Mouse (Mus musculus) left cerebral cortex, adult 9 months (tissue): ENCODE data around the gene Ago3.

ENCODE experiments used
- DNase-seq, 2 experiments: peaks; one replicate each; pipeline ENCODE4 v3.0.0; 2022; ENCODE audit warnings: low spot score in 2 of 2

Ago3 gene

GRCm38 (mm10) chr4:126429347-126430079 lies at the start of gene Ago3:
Gene Ago3, minus strand, starts transcription at chr4:126429556.
- DNase-seq = peak; percentile 82 to 93

GRCm38 (mm10) chr4:126473031-126473430 lies 43.7 kb upstream of the Ago3 start:
- DNase-seq = no peak

DNA sequence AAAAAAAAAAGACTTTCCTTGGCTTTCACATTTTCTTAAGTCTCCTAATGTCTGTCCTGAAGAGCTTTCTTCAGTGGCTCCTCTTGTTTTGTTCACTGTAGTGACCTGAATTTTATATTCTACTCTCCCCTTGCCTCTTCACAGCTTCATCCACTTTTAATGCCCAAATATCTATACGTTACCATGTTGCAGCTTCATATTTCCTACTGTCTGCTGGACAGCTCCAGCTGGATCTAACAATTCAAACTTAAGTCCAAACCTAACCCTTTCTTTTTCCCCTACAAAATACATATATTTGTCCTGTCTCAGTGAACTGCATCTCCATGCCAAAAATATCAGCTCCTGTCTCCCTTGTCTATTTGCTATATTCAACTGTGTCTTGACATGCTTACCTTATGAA lies 40.0 kb upstream of the Ago3 start:
- no peak for DNase-seq

GRCm38 (mm10) chr4:126468925-126469324 lies 39.6 kb upstream of the Ago3 start:
- no peak for DNase-seq

DNA sequence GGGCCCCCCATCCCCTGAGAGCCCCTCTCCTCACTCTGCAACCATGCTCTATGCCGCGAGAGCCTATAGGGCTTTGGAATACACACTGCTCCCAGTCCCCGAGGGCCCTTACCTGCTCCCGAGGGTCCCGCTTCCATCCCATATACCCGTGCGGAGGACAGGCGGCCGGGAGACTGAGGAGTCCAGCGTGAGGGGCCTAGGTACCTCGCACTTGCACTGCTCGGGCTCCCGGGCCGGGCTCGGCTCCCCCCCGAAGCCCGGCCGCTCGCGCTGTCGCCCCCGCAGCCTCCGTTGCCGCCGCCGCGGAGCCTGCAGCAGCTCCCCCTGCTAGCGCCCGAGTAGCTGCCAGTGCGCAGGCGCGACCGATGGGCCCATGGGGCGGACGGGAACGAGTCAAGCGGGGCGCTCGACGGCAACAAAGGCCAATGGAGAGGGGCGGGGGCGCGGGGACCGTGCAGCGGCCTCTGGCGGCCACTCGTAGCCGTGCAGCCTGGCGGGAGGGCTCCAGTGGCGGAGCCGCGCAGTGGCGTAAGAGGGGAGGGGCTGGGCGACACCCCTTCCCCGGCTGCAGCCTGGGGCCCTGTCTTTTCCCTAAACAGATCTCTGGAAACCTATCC lies 39.0 kb upstream of the Ago3 start, which contains the start of gene Ago1:
Gene Ago1, minus strand, starts transcription at position 299 of the 617 bp plus-strand sequence.
- DNase-seq = peak; percentile 85 to 95

DNA sequence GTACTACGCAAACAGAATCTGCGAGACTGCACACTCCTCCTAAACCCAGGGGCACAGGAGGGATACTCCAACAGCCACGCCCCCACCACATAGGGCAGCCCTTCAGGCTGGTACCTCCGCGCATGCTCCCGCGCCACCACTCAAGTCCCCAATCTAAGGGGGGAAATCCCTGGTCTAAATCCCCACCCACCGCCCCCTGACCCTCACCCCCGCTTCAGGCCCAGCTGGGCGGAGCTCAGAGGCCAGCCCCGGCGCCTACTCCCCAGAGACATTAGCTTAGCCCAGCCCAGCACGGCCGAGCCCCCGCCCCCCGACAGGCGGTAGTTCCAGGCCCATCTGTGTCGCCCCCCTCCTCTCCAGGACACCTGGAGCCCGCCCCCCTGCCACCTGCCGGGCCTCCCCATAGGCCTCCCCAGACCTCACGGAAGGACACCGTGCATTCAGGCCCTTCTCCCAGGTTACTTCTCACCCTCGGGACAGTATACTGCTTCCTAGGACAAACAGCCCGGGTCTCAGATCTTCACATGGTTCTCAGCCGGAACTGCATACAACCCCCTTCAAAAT lies 38.4 kb upstream of the Ago3 start:
- DNase-seq = peak in 1 of 2 experiments; percentile 49

DNA sequence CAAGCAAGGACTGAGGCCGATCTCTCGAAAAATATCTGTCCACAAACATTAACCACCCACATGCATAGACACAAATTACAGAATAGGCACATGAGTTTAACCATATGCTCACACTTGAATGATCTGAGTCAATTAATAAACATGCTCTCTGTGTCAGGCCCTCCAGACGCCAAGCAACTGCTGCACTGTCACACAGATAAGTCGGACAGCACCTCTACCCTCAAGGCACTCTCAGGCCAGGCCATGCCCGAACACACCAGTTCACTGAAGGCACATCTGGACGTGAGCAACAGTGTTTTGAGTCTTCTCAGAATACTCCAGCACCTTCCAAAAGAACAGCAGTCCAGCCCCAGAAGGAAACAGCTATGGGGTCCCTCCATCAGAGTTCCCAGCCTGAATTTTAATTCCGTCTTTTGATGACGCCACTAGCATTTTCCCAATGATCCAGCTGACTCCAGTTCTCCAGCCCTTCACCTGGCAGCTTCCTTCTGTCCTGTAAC lies 36.9 kb upstream of the Ago3 start:
- DNase-seq = no peak

GRCm38 (mm10) chr4:126465843-126466242 lies 36.5 kb upstream of the Ago3 start:
- DNase-seq = peak in 1 of 2 experiments; percentile 19

- no peak for DNase-seq
Observed at GRCm38 (mm10) chr4:126464892-126465235, 35.5 kb upstream of the Ago3 start.

- DNase-seq = no peak
Observed at GRCm38 (mm10) chr4:126464189-126464891, 35.0 kb upstream of the Ago3 start.

GRCm38 (mm10) chr4:126455441-126455840 lies 26.1 kb upstream of the Ago3 start:
- no peak for DNase-seq

DNA sequence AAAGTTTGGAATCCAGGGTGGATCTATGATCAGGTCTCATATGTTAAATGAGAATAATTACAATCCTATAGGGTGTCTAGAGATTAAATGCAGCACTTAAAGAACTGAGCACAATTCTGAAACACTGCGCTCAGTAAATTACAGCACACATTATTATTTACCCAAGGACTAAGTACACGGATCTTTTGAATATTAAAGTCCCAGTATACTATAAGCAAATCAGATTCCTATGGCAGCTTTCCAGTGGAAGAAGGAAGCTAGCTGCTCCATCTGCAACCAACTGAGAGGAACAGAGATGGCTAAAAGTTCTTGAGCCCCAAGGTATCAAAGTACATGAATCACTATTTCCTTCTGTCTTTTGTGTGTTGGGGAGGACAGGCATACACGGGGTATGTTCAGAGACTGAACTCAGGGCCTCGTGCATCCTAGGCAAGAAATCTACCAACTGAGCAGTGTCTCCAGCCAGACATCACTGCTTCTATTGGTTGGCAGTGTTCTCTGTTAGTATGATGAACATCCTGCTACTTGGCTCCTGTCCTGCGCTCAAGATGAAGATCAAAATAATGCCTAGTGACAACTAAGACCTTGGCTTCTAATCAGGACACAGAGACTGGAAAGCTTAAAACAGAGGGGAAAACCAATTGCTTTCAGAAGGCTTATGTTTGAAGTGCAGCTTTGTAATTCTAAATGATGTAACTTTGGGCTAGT lies 25.3 kb upstream of the Ago3 start:
- DNase-seq = no peak

DNA sequence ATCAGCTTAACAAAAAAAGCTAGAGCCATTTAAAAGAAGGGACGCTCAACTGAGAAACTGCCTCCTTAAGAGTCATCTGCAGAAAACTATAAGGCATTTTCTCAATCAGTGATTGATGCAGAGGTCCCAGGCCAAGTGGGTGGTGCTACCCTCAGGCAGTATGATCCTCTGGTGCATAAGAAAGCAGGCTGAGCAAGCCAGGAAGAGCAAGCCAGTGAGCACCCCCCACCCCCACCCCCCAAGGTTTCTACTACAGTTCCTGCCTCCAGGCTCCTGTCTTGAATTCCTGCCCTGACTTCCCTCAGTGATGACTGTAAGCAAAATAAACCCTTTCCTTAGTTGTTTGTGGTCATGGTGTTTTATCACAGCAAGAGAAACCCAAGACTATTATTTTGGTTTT lies 20.9 kb upstream of the Ago3 start:
- DNase-seq = no peak

DNA sequence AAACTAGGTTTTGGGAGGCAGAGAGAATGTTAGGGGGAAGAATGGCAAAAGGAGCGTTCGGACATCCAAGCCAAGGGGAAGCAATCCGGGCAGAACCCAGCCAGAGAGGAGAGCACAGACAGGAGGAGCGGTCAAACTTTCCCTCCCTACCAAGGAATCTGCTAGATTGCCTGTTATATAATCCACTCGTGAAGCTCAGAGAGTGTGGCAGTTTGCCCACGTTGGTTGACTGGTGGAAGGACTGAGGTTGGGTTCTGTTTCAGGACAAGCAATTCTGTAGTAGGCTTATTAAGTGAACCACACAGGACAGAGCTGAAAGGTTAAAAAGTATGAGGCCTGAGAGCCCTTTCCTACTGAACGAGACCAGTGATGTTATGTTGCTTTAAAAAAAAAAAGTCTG lies 17.8 kb upstream of the Ago3 start:
- no peak for DNase-seq

DNA sequence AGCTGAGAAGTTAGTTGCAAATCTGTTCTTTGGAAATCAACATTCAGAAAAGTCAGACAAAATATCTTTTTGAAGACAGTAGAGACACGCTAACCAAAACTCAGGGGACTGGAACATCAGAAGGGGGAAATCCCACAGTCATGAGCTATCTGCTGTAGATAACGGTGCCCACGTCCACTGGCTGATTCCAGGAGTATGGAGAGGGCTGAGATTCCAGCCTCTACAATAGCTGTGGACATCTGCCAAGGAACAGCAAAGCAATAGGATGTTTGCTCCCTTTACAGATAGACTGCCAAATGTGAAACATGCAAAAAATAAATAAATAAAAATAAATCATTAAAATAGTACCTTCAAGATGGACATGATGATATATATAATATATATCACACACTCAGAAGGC lies 15.2 kb upstream of the Ago3 start:
- no peak for DNase-seq

GRCm38 (mm10) chr4:126438261-126438660 lies 8.9 kb upstream of the Ago3 start:
- no peak for DNase-seq

DNA sequence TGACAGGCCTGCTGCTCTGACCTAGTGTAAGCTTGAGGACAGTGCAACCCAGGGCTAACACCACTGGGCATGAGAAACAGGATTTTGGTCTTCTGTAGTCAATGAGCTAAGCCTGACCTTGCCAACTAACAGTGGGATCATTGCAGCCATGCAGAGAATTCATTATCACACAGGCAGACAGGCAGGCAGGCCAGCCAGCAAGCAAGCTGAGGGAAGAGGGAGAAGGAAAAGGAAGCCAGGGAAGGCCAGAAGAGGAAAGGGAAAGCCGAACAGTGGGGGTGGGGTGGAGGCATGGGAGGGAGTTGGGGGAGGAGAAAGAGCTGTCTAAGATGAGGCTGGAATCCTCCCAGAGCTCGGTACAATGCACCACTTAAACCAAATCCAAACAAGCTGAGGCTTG lies 6.9 kb upstream of the Ago3 start:
- DNase-seq = peak in 1 of 2 experiments; percentile 13

- DNase-seq = no peak
Observed at GRCm38 (mm10) chr4:126434094-126434493, 4.7 kb upstream of the Ago3 start.

GRCm38 (mm10) chr4:126433175-126433574 lies 3.8 kb upstream of the Ago3 start:
- DNase-seq = no peak

DNA sequence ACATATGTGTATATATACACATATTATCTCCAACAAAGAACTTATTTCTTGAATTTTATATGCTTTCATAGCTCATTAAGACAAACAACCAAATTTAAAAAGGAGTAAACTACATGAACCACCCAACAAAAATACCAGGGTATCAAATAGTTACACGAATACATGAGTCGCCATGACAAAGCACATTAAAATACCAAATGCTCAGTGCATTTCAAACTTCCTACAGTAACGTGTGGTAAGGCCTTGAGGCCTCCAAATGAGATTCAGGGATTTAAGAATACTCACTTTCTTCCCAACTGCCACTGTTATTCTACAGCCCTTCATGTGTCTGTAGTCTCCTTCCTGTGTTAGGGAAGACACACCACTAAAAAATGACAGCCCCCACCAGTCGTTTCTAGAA lies 2.4 kb upstream of the Ago3 start:
- DNase-seq = no peak

- no peak for DNase-seq
Observed at GRCm38 (mm10) chr4:126428682-126429346, 542 bp downstream of the Ago3 start.
